Mouse (Mus musculus) heart, embryonic 10.5 days (tissue): ENCODE results near the gene Jsrp1. TPM values are rescaled to one million over a fixed set of nuclear protein-coding genes. Genes with fewer than 3 reads are reported as not detected.

Experiments used
- DNase-seq: peaks from one replicate; pipeline ENCODE4 v3.0.0-alpha.2; 2017; ENCODE audit warnings: low spot score
- H3K27ac ChIP-seq: fragments of 300-500 bp; sonication (generic); 2 replicates; pipeline ENCODE4 v1.5.1; 2016; ENCODE audit warnings: mild to moderate bottlenecking
- H3K27me3 ChIP-seq: fragments of 300-500 bp; sonication (generic); 2 replicates; pipeline ENCODE4 v1.6.1; 2016; ENCODE audit warnings: mild to moderate bottlenecking; ENCODE audit not compliant: poor library complexity, insufficient read depth, severe bottlenecking
- H3K36me3 ChIP-seq: fragments of 300-500 bp; sonication (generic); 2 replicates; pipeline ENCODE4 v1.6.1; 2016; ENCODE audit warnings: mild to moderate bottlenecking, moderate library complexity
- H3K4me1 ChIP-seq: fragments of 300-500 bp; sonication (generic); 2 replicates; pipeline ENCODE4 v1.6.1; 2016; ENCODE audit warnings: mild to moderate bottlenecking
- H3K4me3 ChIP-seq: fragments of 300-500 bp; sonication (generic); 2 replicates; pipeline ENCODE4 v1.5.1; 2016; ENCODE audit warnings: mild to moderate bottlenecking, moderate library complexity
- H3K9me3 ChIP-seq: fragments of 300-500 bp; sonication (generic); 2 replicates; pipeline ENCODE4 v1.6.1; 2016; ENCODE audit warnings: mild to moderate bottlenecking, moderate library complexity
- WGBS: fragments of 180-500 bp; shearing (Covaris S2); methylation state at CpG from one replicate; pipeline ENCODE4 v1.1.7; 2016; 5-methylcytosine and 5-hydroxymethylcytosine counted together
- polyA plus RNA-seq: library from polyadenylated mRNA; unstranded; fragments of >200 nt; fragmentation: Nextera tagmentation; extraction: Ambion mirVana; gene quantifications from 2 replicates; pipeline ENCODE4 v1.2.1, GENCODE M21; 2016

Gene Jsrp1
- polyA plus RNA-seq: 7.9 and 8.8 TPM in 2 replicates

GRCm38 (mm10) chr10:80813366-80813765 is at the start of gene Jsrp1:
Gene Jsrp1 (minus strand): TSS chr10:80813498.
- no peaks in the 10 kb centered on the region for H3K9me3 ChIP-seq
- no peak for DNase-seq
- peaks cover 7% of the 10 kb centered on the region for H3K27me3 ChIP-seq
- WGBS: 40% methylated on average over 4 of the region's 4 CpGs
- H3K4me3 ChIP-seq: no peak within 1 kb of the TSS
- peak within 1 kb of the TSS; percentile 38 for H3K27ac ChIP-seq
- H3K4me1 ChIP-seq: peaks cover 30% of the 10 kb centered on the region
- no peaks in the 10 kb centered on the region for H3K36me3 ChIP-seq

- 82% methylated on average over 5 of the region's 5 CpGs for WGBS
- Histone ChIP-seq H3K27ac (0 out of 2 replicates have a peak overlapping the region, but pooled peaks have one; percentile 24), H3K4me1 (peaks cover 7% of the 10 kb centered on the region), H3K4me3 (no peak overlapping the region), H3K9me3 (no peaks in the 10 kb centered on the region), H3K27me3 (no peaks in the 10 kb centered on the region), H3K36me3 (peaks cover 58% of the 10 kb centered on the region)
- no peak for DNase-seq
These were observed 49.0 kb upstream of the Jsrp1 start for GRCm38 (mm10) chr10:80862305-80862704.

- WGBS: 68% methylated on average over 7 of the region's 7 CpGs
- Histone ChIP-seq H3K4me3 (no peak overlapping the region), H3K4me1 (peaks cover 33% of the 10 kb centered on the region), H3K36me3 (peaks cover 24% of the 10 kb centered on the region), H3K27me3 (no peaks in the 10 kb centered on the region), H3K9me3 (no peaks in the 10 kb centered on the region), H3K27ac (peak overlapping the region; percentile 74; the same call in 1 of the 2 replicates)
- DNase-seq: peak; percentile 87
These were observed 45.1 kb upstream of the Jsrp1 start for GRCm38 (mm10) chr10:80858350-80858935.

GRCm38 (mm10) chr10:80857848-80858247 is 44.5 kb upstream of the Jsrp1 start:
- Histone ChIP-seq H3K36me3 (peaks cover 24% of the 10 kb centered on the region), H3K4me3 (no peak overlapping the region), H3K27ac (peak overlapping the region; percentile 56; the same call in 1 of the 2 replicates), H3K9me3 (no peaks in the 10 kb centered on the region), H3K4me1 (peaks cover 37% of the 10 kb centered on the region), H3K27me3 (no peaks in the 10 kb centered on the region)
- DNase-seq: no peak
- WGBS: 57% methylated on average over 3 of the region's 3 CpGs

GRCm38 (mm10) chr10:80857386-80857785 is 44.1 kb upstream of the Jsrp1 start:
- H3K36me3 ChIP-seq: peaks cover 22% of the 10 kb centered on the region
- no peaks in the 10 kb centered on the region for H3K27me3 ChIP-seq
- H3K9me3 ChIP-seq: no peaks in the 10 kb centered on the region
- WGBS: 72% methylated on average over 8 of the region's 8 CpGs
- H3K4me1 ChIP-seq: peaks cover 37% of the 10 kb centered on the region
- H3K4me3 ChIP-seq: no peak overlapping the region
- DNase-seq: no peak
- H3K27ac ChIP-seq: peak overlapping the region; percentile 56; the same call in 1 of the 2 replicates

- Histone ChIP-seq H3K27me3 (no peaks in the 10 kb centered on the region), H3K4me1 (peaks cover 37% of the 10 kb centered on the region), H3K4me3 (0 out of 2 replicates have a peak overlapping the region, but pooled peaks have one; percentile 89), H3K9me3 (no peaks in the 10 kb centered on the region), H3K27ac (peak overlapping the region; percentile 56; the same call in 1 of the 2 replicates), H3K36me3 (peaks cover 22% of the 10 kb centered on the region)
- 79% methylated on average over 5 of the region's 5 CpGs for WGBS
- DNase-seq: no peak
These were observed 43.6 kb upstream of the Jsrp1 start for GRCm38 (mm10) chr10:80856908-80857307.

- DNase-seq: no peak
These were observed 43.0 kb upstream of the Jsrp1 start for GRCm38 (mm10) chr10:80856267-80856666.

GRCm38 (mm10) chr10:80855749-80856073 is 42.4 kb upstream of the Jsrp1 start:
- no peaks in the 10 kb centered on the region for H3K27me3 ChIP-seq
- no peak for DNase-seq
- H3K36me3 ChIP-seq: peaks cover 26% of the 10 kb centered on the region
- peak overlapping the region; percentile 89 for H3K4me3 ChIP-seq
- H3K27ac ChIP-seq: peak overlapping the region; percentile 87
- H3K4me1 ChIP-seq: peaks cover 37% of the 10 kb centered on the region
- 12% methylated on average over 11 of the region's 11 CpGs for WGBS
- no peaks in the 10 kb centered on the region for H3K9me3 ChIP-seq

More at GRCm38 (mm10) chr10:80856267-80856666, 43.0 kb upstream of the Jsrp1 start:
- Histone ChIP-seq H3K27me3 (no peaks in the 10 kb centered on the region), H3K4me1 (peaks cover 37% of the 10 kb centered on the region), H3K4me3 (peak overlapping the region; percentile 89), H3K9me3 (no peaks in the 10 kb centered on the region), H3K27ac (peak overlapping the region; percentile 87; the same call in 1 of the 2 replicates), H3K36me3 (peaks cover 23% of the 10 kb centered on the region)
- 64% methylated on average over 3 of the region's 3 CpGs for WGBS

GRCm38 (mm10) chr10:80854913-80855748 is 41.8 kb upstream of the Jsrp1 start, which contains the start of the genes Lsm7 and Sppl2b:
Gene Lsm7 (minus strand): TSS chr10:80855209.
Gene Sppl2b (plus strand): TSS chr10:80855275.
- Histone ChIP-seq H3K9me3 (no peaks in the 10 kb centered on the region), H3K4me3 (peak within 1 kb of the TSS; percentile 89), H3K4me1 (peaks cover 39% of the 10 kb centered on the region), H3K27me3 (no peaks in the 10 kb centered on the region), H3K27ac (peak within 1 kb of the TSS; percentile 87), H3K36me3 (peaks cover 31% of the 10 kb centered on the region)
- WGBS: under 1% methylated on average over 81 of the region's 81 CpGs
- DNase-seq: peak; percentile 98

- H3K4me1 ChIP-seq: peaks cover 34% of the 10 kb centered on the region
- H3K27ac ChIP-seq: no peak overlapping the region
- peaks cover 32% of the 10 kb centered on the region for H3K36me3 ChIP-seq
- peaks cover 31% of the 10 kb centered on the region for H3K27me3 ChIP-seq
- DNase-seq: peak; percentile 86
- H3K4me3 ChIP-seq: no peak overlapping the region
- H3K9me3 ChIP-seq: no peaks in the 10 kb centered on the region
- 9% methylated on average over 10 of the region's 10 CpGs for WGBS
These were observed 35.3 kb upstream of the Jsrp1 start for GRCm38 (mm10) chr10:80848571-80848970.

GRCm38 (mm10) chr10:80845732-80846131 is 32.4 kb upstream of the Jsrp1 start:
- peaks cover 32% of the 10 kb centered on the region for H3K4me1 ChIP-seq
- WGBS: 74% methylated on average over 12 of the region's 12 CpGs
- H3K4me3 ChIP-seq: no peak overlapping the region
- H3K27me3 ChIP-seq: peaks cover 59% of the 10 kb centered on the region
- no peaks in the 10 kb centered on the region for H3K9me3 ChIP-seq
- DNase-seq: no peak
- H3K27ac ChIP-seq: no peak overlapping the region
- H3K36me3 ChIP-seq: peaks cover 8% of the 10 kb centered on the region; the same call in 1 of the 2 replicates

GRCm38 (mm10) chr10:80845055-80845693 is 31.9 kb upstream of the Jsrp1 start:
- peaks cover 63% of the 10 kb centered on the region for H3K27me3 ChIP-seq
- no peak overlapping the region; the same call in 1 of the 2 replicates for H3K27ac ChIP-seq
- no peak overlapping the region for H3K4me3 ChIP-seq
- H3K4me1 ChIP-seq: peaks cover 29% of the 10 kb centered on the region
- no peak for DNase-seq
- 56% methylated on average over 8 of the region's 8 CpGs for WGBS
- no peaks in the 10 kb centered on the region for H3K9me3 ChIP-seq
- peaks cover 3% of the 10 kb centered on the region; the same call in 1 of the 2 replicates for H3K36me3 ChIP-seq
